Mouse (Mus musculus): Measurements from ENCODE around the gene Trim37. TPM values are rescaled to one million over a fixed set of nuclear protein-coding genes. Genes with fewer than 3 reads are reported as not detected.
A peak's percentile ranks its signal among the peaks of the same experiment; 100 is the strongest.

Gene Trim37
- 1 to 10 TPM; 3.3 to 3.6 TPM for total RNA-seq (2021)
- long read RNA-seq, experiment 1, full-length matches to known transcripts = 5 of 10 reads
- long read RNA-seq, experiment 1, partial matches to known transcripts = 0 of 10 reads
- long read RNA-seq, experiment 1, other reads (novel, unspliced or antisense) = 5 of 10 reads
- long read RNA-seq, experiment 2, full-length matches to known transcripts = 3 of 13 reads
- long read RNA-seq, experiment 2, partial matches to known transcripts = 2 of 13 reads
- long read RNA-seq, experiment 2, other reads (novel, unspliced or antisense) = 8 of 13 reads

- no peak; the same call in 1 of the 2 replicates for TF ChIP-seq CTCF (IDR thresholded peaks at IDR 0.05)
- H3K4me3 ChIP-seq = peak within 1 kb of the TSS; percentile 100
- DNase-seq = peak; percentile 92
- intact Hi-C loops (cut with DNase I) = loop anchor here (10.0 kb wide), 1 partner anchor 288 kb away; no protein-coding TSS in a partner anchor
- H3K27ac ChIP-seq = peak within 1 kb of the TSS; percentile 89
Observed at GRCm38 (mm10) chr11:87126824-87127816, at the start of gene Trim37. Gene Trim37 (plus strand): TSS chr11:87127077.

GRCm38 (mm10) chr11:87083712-87084111 is 43.2 kb upstream of the Trim37 start:
- TF ChIP-seq CTCF (IDR thresholded peaks at IDR 0.05) = no peak
- intact Hi-C loops (cut with DNase I) = no loop called here
- H3K27ac ChIP-seq = no peak overlapping the region
- H3K4me3 ChIP-seq = no peak overlapping the region
- DNase-seq = no peak

- Histone ChIP-seq H3K27ac (no peak overlapping the region), H3K4me3 (peak overlapping the region; percentile 87)
- no peak for DNase-seq
- intact Hi-C loops (cut with DNase I) = no loop called here
- TF ChIP-seq CTCF (IDR thresholded peaks at IDR 0.05) = no peak
Observed at GRCm38 (mm10) chr11:87085461-87085860, 41.4 kb upstream of the Trim37 start.

- peak within 1 kb of the TSS; percentile 90 for H3K27ac ChIP-seq
- no peak for TF ChIP-seq CTCF (IDR thresholded peaks at IDR 0.05)
- peak; percentile 86 for DNase-seq
- H3K4me3 ChIP-seq = peak within 1 kb of the TSS; percentile 87
- intact Hi-C loops (cut with DNase I) = no loop called here
Observed at GRCm38 (mm10) chr11:87086290-87086984, 40.4 kb upstream of the Trim37 start, which contains the start of gene Smg8. Gene Smg8 (minus strand): TSS chr11:87086774.

- no peak for TF ChIP-seq CTCF (IDR thresholded peaks at IDR 0.05)
- H3K27ac ChIP-seq = peak overlapping the region; percentile 90
- peak overlapping the region; percentile 87 for H3K4me3 ChIP-seq
- intact Hi-C loops (cut with DNase I) = no loop called here
- no peak for DNase-seq
Observed at GRCm38 (mm10) chr11:87087142-87087541, 39.7 kb upstream of the Trim37 start.

DNA sequence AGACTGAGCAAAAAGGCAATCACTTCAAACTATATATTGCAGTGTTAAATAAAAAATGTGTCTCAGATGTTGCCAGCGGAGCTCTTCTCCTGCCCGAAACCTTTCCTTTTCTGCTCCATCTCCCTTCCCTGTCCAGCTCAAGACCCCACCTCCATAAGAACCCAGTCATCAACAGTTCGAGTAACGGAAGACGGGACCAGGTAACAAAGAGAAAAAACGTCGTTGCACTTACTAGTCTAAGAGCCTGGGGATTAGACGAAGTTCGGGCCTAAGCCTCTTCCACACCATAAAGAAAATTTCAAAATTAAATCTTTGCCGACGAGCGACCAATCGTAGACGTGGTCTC is 18.5 kb upstream of the Trim37 start, which contains the start of gene Prr11:
Gene Prr11, minus strand, starts transcription at position 300 of the 346 bp plus-strand sequence.
- TF ChIP-seq CTCF (IDR thresholded peaks at IDR 0.05) = no peak
- Histone ChIP-seq H3K27ac (peak within 1 kb of the TSS; percentile 87), H3K4me3 (peak within 1 kb of the TSS; percentile 78)

GRCm38 (mm10) chr11:87108755-87109518 is 17.9 kb upstream of the Trim37 start, which contains the start of gene Ska2:
Gene Ska2 (plus strand): TSS chr11:87109234.
- peak within 1 kb of the TSS; percentile 87 for H3K27ac ChIP-seq
- H3K4me3 ChIP-seq = peak within 1 kb of the TSS; percentile 78
- intact Hi-C loops (cut with DNase I) = no loop called here
- TF ChIP-seq CTCF (IDR thresholded peaks at IDR 0.05) = no peak
- peak; percentile 97 for DNase-seq

More for the DNA sequence above, 18.5 kb upstream of the Trim37 start, which contains the start of gene Prr11:
- DNase-seq = no peak
- intact Hi-C loops (cut with DNase I) = no loop called here

DNA sequence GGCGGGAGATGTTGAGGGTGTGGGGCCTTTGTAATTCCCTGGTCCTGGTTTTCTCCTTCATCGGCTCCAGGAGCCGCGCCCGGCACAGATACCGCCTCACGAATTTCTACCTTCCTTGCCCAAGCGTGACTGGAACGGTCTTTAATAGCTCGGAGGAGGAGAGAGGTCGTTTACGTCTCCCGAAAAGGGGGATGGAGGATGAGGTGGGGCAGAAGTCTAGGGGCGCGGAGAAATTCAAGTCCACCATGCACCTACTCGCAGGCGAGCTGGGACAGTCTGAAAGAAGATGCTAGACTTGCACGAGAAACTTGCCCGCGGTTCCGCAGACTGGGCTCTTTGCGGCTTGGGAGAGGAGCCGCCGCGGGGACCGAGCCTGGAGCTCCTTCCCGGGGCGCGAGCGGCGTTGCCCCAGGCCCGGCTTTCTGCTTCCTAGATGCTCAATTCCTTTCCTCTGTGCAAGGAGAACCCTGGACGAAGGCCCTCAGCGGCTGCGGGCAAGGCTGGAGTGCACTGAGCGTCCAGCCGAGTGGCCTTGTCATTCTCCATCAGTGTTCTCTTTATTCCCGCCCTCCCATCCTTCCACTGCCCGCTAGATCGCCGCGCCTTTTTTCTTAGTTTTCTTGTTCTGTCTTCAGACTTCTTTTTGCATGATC is 17.2 kb upstream of the Trim37 start:
- intact Hi-C loops (cut with DNase I) = no loop called here
- peak; percentile 37 for DNase-seq
- no peak for TF ChIP-seq CTCF (IDR thresholded peaks at IDR 0.05)

DNA sequence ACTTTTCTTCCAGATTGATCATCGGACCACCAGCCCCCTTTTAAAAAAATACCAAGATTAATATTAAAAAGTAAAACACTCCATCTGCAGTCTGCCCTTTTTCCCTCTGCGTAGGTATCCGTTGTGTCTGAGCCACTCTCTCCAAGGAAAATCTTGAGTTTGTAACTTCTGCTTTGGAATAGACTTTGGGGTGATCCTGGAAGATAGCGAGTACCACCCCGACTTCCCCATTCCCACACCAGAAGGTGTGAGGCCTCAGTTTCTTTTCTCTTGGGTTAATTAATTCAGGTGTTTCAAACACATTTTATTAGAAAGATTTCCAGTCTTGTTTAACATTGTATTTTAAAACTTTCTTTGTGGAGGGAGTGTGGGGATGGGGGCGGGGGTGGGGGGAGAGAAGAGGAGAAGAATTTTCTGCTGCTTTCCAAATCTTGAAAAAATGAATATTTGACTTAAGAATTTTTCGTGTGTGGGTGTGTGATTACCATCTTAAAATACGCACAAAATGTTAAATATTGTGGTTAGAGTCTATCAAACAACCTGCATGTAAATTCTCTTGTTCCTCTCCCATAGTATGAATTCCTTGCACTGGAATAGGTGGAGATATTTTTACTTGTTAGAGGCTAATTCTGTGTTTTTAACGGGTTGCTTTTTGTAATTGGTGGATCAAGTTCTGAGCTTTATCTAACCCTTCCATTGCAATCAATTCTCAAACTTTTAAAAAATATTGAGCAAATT is 16.5 kb upstream of the Trim37 start:
- Histone ChIP-seq H3K27ac (peak overlapping the region; percentile 87; the same call in 1 of the 2 replicates), H3K4me3 (peak overlapping the region; percentile 78)
- TF ChIP-seq CTCF (IDR thresholded peaks at IDR 0.05) = no peak
- intact Hi-C loops (cut with DNase I) = no loop called here
- DNase-seq = no peak

More for the DNA sequence above, 17.2 kb upstream of the Trim37 start:
- peak overlapping the region; percentile 78 for H3K4me3 ChIP-seq
- peak overlapping the region; percentile 87 for H3K27ac ChIP-seq

- no peak overlapping the region for H3K4me3 ChIP-seq
- DNase-seq = no peak
- TF ChIP-seq CTCF (IDR thresholded peaks at IDR 0.05) = no peak
- intact Hi-C loops (cut with DNase I) = loop anchor here (10.0 kb wide), 1 partner anchor 293 kb away; no protein-coding TSS in a partner anchor
- H3K27ac ChIP-seq = no peak overlapping the region
Observed at GRCm38 (mm10) chr11:87121864-87122263, 5.0 kb upstream of the Trim37 start.
